Comparison of ENCODE assay signal across 8 mouse cellular contexts in genomic region chr17:53554088-53554487, GRCm38 (mm10). TPM values are rescaled to one million over a fixed set of nuclear protein-coding genes. Genes with fewer than 3 reads are reported as not detected.
DNase-seq lines count a peak whose midpoint lies in the region; TF ChIP-seq lines count a peak whose summit lies in the region.

No protein-coding gene starts in this region.

- no peak for TF ChIP-seq POLR2A in liver, adult 2 months (IDR thresholded peaks at IDR 0.05; ENCODE audit: extremely low read depth, insufficient read depth, low read length)

- H3K9ac ChIP-seq in liver, adult 2 months (ENCODE audit: low read depth, low read length) = no peak overlapping the region

- no peaks in the 10 kb centered on the region for H3K4me1 ChIP-seq in liver, adult 2 months (ENCODE audit: control insufficient read depth, insufficient read depth, low read length)

- no peaks in the 10 kb centered on the region for H3K36me3 ChIP-seq in liver, adult 2 months (ENCODE audit: control insufficient read depth, insufficient read depth, low read length)

- no peaks in the 10 kb centered on the region for H3K79me2 ChIP-seq in liver, adult 2 months (ENCODE audit: control insufficient read depth, insufficient read depth, low read length)

- H3K4me3 ChIP-seq in liver, adult 2 months (ENCODE audit: insufficient read depth, low read depth, low read length) = no peak overlapping the region

- WGBS in liver, adult 2 months = 69% methylated on average over 4 of the region's 4 CpGs

- no peaks in the 10 kb centered on the region for H3K27me3 ChIP-seq in liver, adult 2 months (ENCODE audit: control insufficient read depth, insufficient read depth, low read length)

- TF ChIP-seq CTCF in liver, adult 2 months (IDR thresholded peaks at IDR 0.05; ENCODE audit: low read depth, low read length) = peak; percentile 63

- peak; percentile 37 for DNase-seq in heart, adult 11 months
- DNase-seq in heart, adult 9 months (ENCODE audit: low spot score in 2 of 2) = no peak
- peak; percentile 52 for DNase-seq in thymus, postnatal 4 days
- no peak for DNase-seq in thymus, postnatal 36 days
- DNase-seq in liver, adult 2 months (ENCODE audit: extremely low read depth, low read depth, low spot score) = no peak
- DNase-seq in urinary bladder, adult 2 months (ENCODE audit: low spot score) = no peak
- no peak for DNase-seq in right cerebral cortex, postnatal 36 days (ENCODE audit: low spot score in 2 of 2)
- no peak for DNase-seq in Muller cell, postnatal 12 days (ENCODE audit: inconsistent ontology term)

- H3K27ac ChIP-seq in liver, adult 2 months (replicated peaks; ENCODE audit: insufficient read depth, low read depth, low read length) = no peak overlapping the region

RNA-seq across cellular contexts. Expression of gene Kat2b, which starts 12.6 kb away (rescaled TPM):
- 56.0 and 57.4 TPM in 2 replicates for total RNA-seq in liver, adult 2 months (2014; rRNA removed)
- 14.1 and 15.6 TPM in 2 replicates for polyA plus RNA-seq in liver, adult 2 months (2012; rRNA removed)
- polyA plus RNA-seq in urinary bladder, adult 2 months (2012; rRNA removed) = 31.5 and 35.5 TPM in 2 replicates

RNA-seq across cellular contexts. Expression of gene Pp2d1, which starts 14.8 kb away (rescaled TPM):
- 0.09 TPM in 1 of 2 replicates, not detected in the other for total RNA-seq in liver, adult 2 months (2014; rRNA removed)
- not detected in 2 replicates for polyA plus RNA-seq in liver, adult 2 months (2012; rRNA removed)
- not detected in 2 replicates for polyA plus RNA-seq in urinary bladder, adult 2 months (2012; rRNA removed)

Comparison
In these comparisons a context has a peak if more than half of its experiments do, and no peak if none do; other contexts are left out.
1. DNase-seq: peak in heart, adult 11 months (single experiment) and thymus, postnatal 4 days (single experiment); none in heart, adult 9 months (0 of 2), thymus, postnatal 36 days (0 of 2), liver, adult 2 months (single experiment), urinary bladder, adult 2 months (single experiment), right cerebral cortex, postnatal 36 days (0 of 2) and Muller cell, postnatal 12 days (single experiment).